Mouse (Mus musculus) cortical plate, adult 2 months (tissue): ENCODE data around the gene Zw10.

ENCODE experiments used
- CTCF ChIP-seq: fragments of 200-500 bp; IDR thresholded peaks from 2 replicates; pipeline ENCODE4 v1.5.1; 2011; ENCODE audit warnings: mild to moderate bottlenecking, control low read depth, low read length; ENCODE audit not compliant: insufficient read depth; ENCODE audit errors: extremely low read depth
- POLR2A ChIP-seq: fragments of 200-500 bp; IDR thresholded peaks from 2 replicates; pipeline ENCODE4 v1.6.1; 2011; ENCODE audit warnings: mild to moderate bottlenecking, low read length, control low read depth; ENCODE audit not compliant: insufficient read depth; ENCODE audit errors: extremely low read depth

- TF ChIP-seq CTCF (no peak), POLR2A (no peak)
Measured at GRCm38 (mm10) chr9:49109101-49109500, 53.7 kb downstream of the Zw10 start.
